Mouse (Mus musculus) heart, adult 2 months (tissue): ENCODE measurements around the gene Hfm1.

Experiments
- CTCF ChIP-seq: fragments of 200-600 bp; IDR thresholded peaks from 2 replicates; pipeline ENCODE4 v1.8.1; 2022; ENCODE audit warnings: antibody characterized with exemption, mild to moderate bottlenecking, moderate library complexity
- EP300 ChIP-seq: fragments of 200-500 bp; IDR thresholded peaks from 2 replicates; pipeline ENCODE4 v1.6.1; 2011; ENCODE audit warnings: low read depth, low read length, control low read depth; ENCODE audit not compliant: insufficient read depth
- POLR2A ChIP-seq: fragments of 200-500 bp; IDR thresholded peaks from 2 replicates; pipeline ENCODE4 v1.6.1; 2011; ENCODE audit warnings: mild to moderate bottlenecking, low read depth, low read length, control low read depth; ENCODE audit not compliant: insufficient read depth

DNA sequence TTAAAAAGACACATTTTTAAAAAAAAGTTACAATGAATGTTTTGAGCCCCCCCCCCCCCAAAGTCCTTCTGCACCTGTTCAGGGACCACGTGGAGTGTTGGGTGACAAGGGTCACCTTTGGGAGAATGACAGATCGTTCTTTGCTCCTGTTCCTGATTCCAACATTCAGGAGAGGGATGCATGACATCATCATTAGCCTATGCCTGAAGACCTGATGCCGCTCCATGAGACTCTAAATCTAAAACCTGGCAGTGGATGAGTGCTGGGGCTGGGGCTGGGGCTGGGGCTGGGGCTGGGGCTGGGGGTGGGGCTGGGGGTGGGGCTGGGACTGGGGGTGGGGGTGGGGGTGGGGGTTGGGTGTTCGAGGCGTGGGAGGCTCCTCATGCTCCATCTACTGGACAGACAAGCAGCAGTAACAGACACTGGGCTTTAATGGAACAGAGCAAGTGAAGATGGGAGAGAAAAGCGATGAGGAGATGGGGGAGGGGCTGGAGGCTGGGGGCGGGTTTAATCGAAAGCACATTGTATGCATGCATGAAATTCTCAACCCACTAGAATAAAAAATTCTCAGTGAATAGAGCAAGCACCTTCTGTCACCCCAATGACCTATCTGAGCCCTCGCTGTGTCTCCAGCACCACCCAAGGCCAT is 124.8 kb downstream of the Hfm1 start:
- TF ChIP-seq EP300 (no peak), POLR2A (no peak), CTCF (no peak)
